10 mouse cellular contexts compared by ENCODE assay signal in genomic region chr8:12983681-12984467, GRCm38 (mm10). TPM values are rescaled to one million over a fixed set of nuclear protein-coding genes. Genes with fewer than 3 reads are reported as not detected.
DNase-seq lines count a peak whose midpoint lies in the region; ATAC-seq and TF ChIP-seq lines count a peak whose summit lies in the region.
"Had no signal": no experiment of that assay in that cellular context is flagged by ENCODE, and none has a peak within 500 bp of the region (broad histone marks: within the 10 kb centered on the region; RNA-seq: fewer than 3 reads in every experiment).

No protein-coding gene starts in this region.

- no peak overlapping the region for H3K27ac ChIP-seq in forebrain, embryonic 12.5 days
- no peak overlapping the region for H3K27ac ChIP-seq in forebrain, embryonic 10.5 days
- peak overlapping the region; percentile 97 for H3K27ac ChIP-seq in layer of hippocampus, adult 2 months
- H3K27ac ChIP-seq: embryonic facial prominence, embryonic 15.5 days had no signal

- no peak overlapping the region for H3K4me3 ChIP-seq in forebrain, embryonic 12.5 days (replicated peaks)
- H3K4me3 ChIP-seq in forebrain, embryonic 10.5 days, result no peak overlapping the region
- peak overlapping the region; percentile 68 for H3K4me3 ChIP-seq in layer of hippocampus, adult 2 months
- H3K4me3 ChIP-seq: embryonic facial prominence, embryonic 15.5 days had no signal

- ATAC-seq in forebrain, embryonic 12.5 days (ENCODE audit: low FRiP score), result peak; percentile 30; the same call in 1 of the 2 replicates
- ATAC-seq in megakaryocyte, adult 5-6 weeks (ENCODE audit: poor library complexity, severe bottlenecking), result peak; percentile 99

- no peak overlapping the region for H3K9ac ChIP-seq in forebrain, embryonic 12.5 days
- H3K9ac ChIP-seq: embryonic facial prominence, embryonic 15.5 days; lung, embryonic 14.5 days had no signal

- H3K27me3 ChIP-seq in forebrain, embryonic 12.5 days, result no peaks in the 10 kb centered on the region
- H3K27me3 ChIP-seq in forebrain, embryonic 10.5 days (ENCODE audit: poor library complexity, severe bottlenecking), result no peaks in the 10 kb centered on the region
- H3K27me3 ChIP-seq: embryonic facial prominence, embryonic 15.5 days had no signal

- TF ChIP-seq CTCF in layer of hippocampus, adult 2 months (conservative IDR thresholded peaks at IDR 0.05), result peak; percentile 49

- 88% methylated on average over 18 of the region's 18 CpGs for WGBS in forebrain, embryonic 12.5 days
- 88% methylated on average over 18 of the region's 18 CpGs for WGBS in forebrain, embryonic 10.5 days

- DNase-seq in forebrain, embryonic 10.5 days (ENCODE audit: extremely low spot score, low spot score), result no peak
- DNase-seq in cerebellum, adult 8-10 months, result peak; percentile 84
- peak; percentile 85 to 93 for DNase-seq in layer of hippocampus, adult 2 months (ENCODE audit: low spot score in 2 of 2)
- DNase-seq in kidney, adult 9 months, result no peak
- DNase-seq in ovary, postnatal 14 days (ENCODE audit: low spot score), result no peak
- DNase-seq in embryo, embryonic 11 days, result no peak
- DNase-seq: lung, embryonic 14.5 days had no signal

- H3K9me3 ChIP-seq in forebrain, embryonic 12.5 days, result no peaks in the 10 kb centered on the region; the same call in 1 of the 2 replicates
- H3K9me3 ChIP-seq in forebrain, embryonic 10.5 days, result peaks cover 6% of the 10 kb centered on the region; the same call in 1 of the 2 replicates
- H3K9me3 ChIP-seq: embryonic facial prominence, embryonic 15.5 days had no signal

- H3K4me2 ChIP-seq in forebrain, embryonic 12.5 days, result no peak overlapping the region
- H3K4me2 ChIP-seq: embryonic facial prominence, embryonic 15.5 days; lung, embryonic 14.5 days had no signal

- H3K36me3 ChIP-seq in forebrain, embryonic 12.5 days (replicated peaks), result peaks cover 35% of the 10 kb centered on the region
- peaks cover 31% of the 10 kb centered on the region for H3K36me3 ChIP-seq in forebrain, embryonic 10.5 days (replicated peaks)
- H3K36me3 ChIP-seq: embryonic facial prominence, embryonic 15.5 days had no signal

- H3K4me1 ChIP-seq in forebrain, embryonic 12.5 days, result no peaks in the 10 kb centered on the region
- H3K4me1 ChIP-seq in forebrain, embryonic 10.5 days, result no peaks in the 10 kb centered on the region
- H3K4me1 ChIP-seq: embryonic facial prominence, embryonic 15.5 days had no signal

RNA-seq across cellular contexts. Expression of gene F7, which starts 42.0 kb away (rescaled TPM):
- 0.10 TPM in 2 replicates for polyA plus RNA-seq in forebrain, embryonic 12.5 days (2016; fragmentation: Nextera tagmentation; extraction: Ambion mirVana)
- polyA plus RNA-seq in forebrain, embryonic 10.5 days (2016; fragmentation: Nextera tagmentation; extraction: Ambion mirVana), result 0.07 TPM in 1 of 2 replicates, not detected in the other
- total RNA-seq in layer of hippocampus, adult 2 months (2021), result under 1 TPM in 1 of 2 experiments, not detected in 1; 0.20 TPM
- total RNA-seq in megakaryocyte, adult 5-6 weeks (2015), result 0.27 and 0.56 TPM in 2 replicates
- total RNA-seq in megakaryocyte, adult 5-6 weeks (2017), result 1.3 TPM in 1 of 2 replicates, not detected in the other

RNA-seq across cellular contexts. Expression of gene F10, which starts 53.2 kb away (rescaled TPM):
- 0.21 and 0.22 TPM in 2 replicates for polyA plus RNA-seq in forebrain, embryonic 12.5 days (2016; fragmentation: Nextera tagmentation; extraction: Ambion mirVana)
- 0.47 and 0.76 TPM in 2 replicates for polyA plus RNA-seq in forebrain, embryonic 10.5 days (2016; fragmentation: Nextera tagmentation; extraction: Ambion mirVana)
- total RNA-seq in layer of hippocampus, adult 2 months (2021), result not detected
- total RNA-seq in megakaryocyte, adult 5-6 weeks (2015), result 50.6 and 57.5 TPM in 2 replicates
- total RNA-seq in megakaryocyte, adult 5-6 weeks (2017), result 98.7 and 109 TPM in 2 replicates

Comparison
In these comparisons a context has a peak if more than half of its experiments do, and no peak if none do; other contexts are left out.
1. DNase-seq: peak in cerebellum, adult 8-10 months (single experiment) and layer of hippocampus, adult 2 months (2 of 2); none in forebrain, embryonic 10.5 days (single experiment), kidney, adult 9 months (single experiment), ovary, postnatal 14 days (single experiment) and embryo, embryonic 11 days (single experiment).
2. RNA of gene F10, which starts 53.2 kb away (total RNA-seq): 50.6 to 109 TPM in megakaryocyte, adult 5-6 weeks; not detected in layer of hippocampus, adult 2 months; every median in the first group is over 10 times any median in the second.